Mouse (Mus musculus): Measurements from ENCODE around the gene Nectin1.

DNA sequence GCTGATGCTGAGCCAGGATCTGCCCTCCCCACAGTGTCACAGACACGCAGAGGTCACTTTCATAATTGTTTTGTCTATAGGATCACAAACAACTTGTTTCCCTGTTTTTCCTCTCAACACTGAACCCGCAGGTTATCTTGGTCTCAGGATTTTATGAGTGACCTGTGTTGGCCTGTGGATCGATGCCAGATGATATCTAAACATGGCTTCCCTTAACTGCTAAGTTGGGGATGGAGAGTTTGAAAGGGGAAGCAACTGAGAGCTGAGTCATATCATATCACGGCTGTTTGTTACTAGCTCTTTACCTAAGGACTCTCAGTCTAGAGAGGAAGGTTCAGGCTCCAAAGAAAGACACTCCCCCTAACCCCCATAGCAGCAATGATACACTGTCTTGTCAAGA is 11.7 kb downstream of the Nectin1 start:
- no peak for TF ChIP-seq CTCF (IDR thresholded peaks at IDR 0.05)
- no peak for TF ChIP-seq EP300 (IDR thresholded peaks at IDR 0.05)
